Mouse (Mus musculus): ENCODE data around the gene Zfp418. TPM values are rescaled to one million over a fixed set of nuclear protein-coding genes. Genes with fewer than 3 reads are reported as not detected.
A peak's percentile ranks its signal among the peaks of the same experiment; 100 is the strongest.
"Not testable (repeated sequence)": the region's sequence is repeated elsewhere in the genome, so short reads cannot be mapped to it uniquely, and the experiment has no call there.

Zfp418 gene
- polyA plus RNA-seq, 1 experiment from 2014 or later = 2.5 TPM

- Histone ChIP-seq H3K4me2 (peak within 1 kb of the TSS; percentile 58), H3K4me3 (replicated peaks) (peak within 1 kb of the TSS; percentile 55), H3K9ac (0 out of 2 replicates have a peak within 1 kb of the TSS, but pooled peaks have one; percentile 39)
- H3K36me3 ChIP-seq; ATAC-seq (ENCODE audit: insufficient read depth, low FRiP score, low read depth); H3K9me3 ChIP-seq; H3K27me3 ChIP-seq (replicated peaks); H3K4me1 ChIP-seq; H3K27ac ChIP-seq: not testable (repeated sequence)
- 3% methylated on average over 24 of the region's 24 CpGs for WGBS
Observed at GRCm38 (mm10) chr7:7209313-7210151, 38.4 kb downstream of the Zfp418 start, which contains the start of gene Zfp772. Gene Zfp772, minus strand, starts transcription at chr7:7209998.

Other genes starting within 250 kb of the Zfp418 start
- gene Aurkc, start 176.0 kb upstream of the Zfp418 start, polyA plus RNA-seq (2015; fragmentation: Nextera tagmentation; extraction: Ambion mirVana) = not detected in 2 replicates
- gene Zfp954, start 49.8 kb upstream of the Zfp418 start, polyA plus RNA-seq (2015; fragmentation: Nextera tagmentation; extraction: Ambion mirVana) = 13.2 and 13.5 TPM in 2 replicates
- gene Zfp773, start 34.6 kb upstream of the Zfp418 start, polyA plus RNA-seq (2015; fragmentation: Nextera tagmentation; extraction: Ambion mirVana) = 1.6 and 2.0 TPM in 2 replicates
- 6.6 TPM in 2 replicates for gene Zfp772, start 38.7 kb downstream of the Zfp418 start, polyA plus RNA-seq (2015; fragmentation: Nextera tagmentation; extraction: Ambion mirVana)
- 0.15 and 0.62 TPM in 2 replicates for gene Vmn2r29, start 76.0 kb downstream of the Zfp418 start, polyA plus RNA-seq (2015; fragmentation: Nextera tagmentation; extraction: Ambion mirVana)
- 2.5 and 3.1 TPM in 2 replicates for gene Gm45844, start 107.0 kb downstream of the Zfp418 start, polyA plus RNA-seq (2015; fragmentation: Nextera tagmentation; extraction: Ambion mirVana)
- gene Clcn4, start 129.5 kb downstream of the Zfp418 start, polyA plus RNA-seq (2015; fragmentation: Nextera tagmentation; extraction: Ambion mirVana) = 49.3 and 51.1 TPM in 2 replicates
- gene Vmn2r30, start 166.3 kb downstream of the Zfp418 start, polyA plus RNA-seq (2015; fragmentation: Nextera tagmentation; extraction: Ambion mirVana) = not detected in 2 replicates
- not detected in 2 replicates for gene Gm45783, start 203.2 kb downstream of the Zfp418 start, polyA plus RNA-seq (2015; fragmentation: Nextera tagmentation; extraction: Ambion mirVana)
- not detected in 2 replicates for gene Vmn2r31, start 228.4 kb downstream of the Zfp418 start, polyA plus RNA-seq (2015; fragmentation: Nextera tagmentation; extraction: Ambion mirVana)

Data from stomach, embryonic 15.5 days (tissue).